Mouse (Mus musculus) liver, postnatal 0 days (tissue): ENCODE measurements around the gene Ipo4. TPM values are rescaled to one million over a fixed set of nuclear protein-coding genes. Genes with fewer than 3 reads are reported as not detected.

Experiments used
- ATAC-seq: fragments of 200-750 bp; cut with Nextera tagmentation; 2 replicates; pipeline ENCODE4 v1.8.0; 2017; ENCODE audit warnings: mild to moderate bottlenecking, moderate library complexity
- DNase-seq: peaks from one replicate; pipeline ENCODE4 v3.0.0-alpha.2; 2016
- H3K27ac ChIP-seq: fragments of 300-500 bp; sonication (generic); 2 replicates; pipeline ENCODE4 v1.5.1; 2014; ENCODE audit warnings: antibody characterized with exemption, moderate library complexity, mild to moderate bottlenecking, low read depth
- H3K27me3 ChIP-seq: fragments of 300-500 bp; sonication (generic); 2 replicates; pipeline ENCODE4 v1.6.1; 2014; ENCODE audit warnings: low read length, control low read depth, mixed read lengths; ENCODE audit not compliant: insufficient read depth
- H3K36me3 ChIP-seq: fragments of 300-500 bp; sonication (generic); replicated peaks from 2 replicates; pipeline ENCODE4 v1.6.1; 2014; ENCODE audit warnings: mild to moderate bottlenecking, control low read depth, low read length, moderate library complexity, mixed read lengths; ENCODE audit not compliant: insufficient read depth
- H3K4me1 ChIP-seq: fragments of 300-500 bp; sonication (generic); 2 replicates; pipeline ENCODE4 v1.6.1; 2014; ENCODE audit warnings: antibody characterized with exemption, mild to moderate bottlenecking, control low read depth; ENCODE audit not compliant: insufficient read depth
- H3K4me2 ChIP-seq: fragments of 300-500 bp; sonication (generic); 2 replicates; pipeline ENCODE4 v1.6.1; 2014; ENCODE audit warnings: low read depth, mild to moderate bottlenecking, low read length, moderate library complexity, mixed read lengths
- H3K4me3 ChIP-seq: fragments of 300-500 bp; sonication (generic); 2 replicates; pipeline ENCODE4 v1.5.1; 2014; ENCODE audit warnings: low read depth, low read length
- H3K9ac ChIP-seq: fragments of 300-500 bp; sonication (generic); replicated peaks from 2 replicates; pipeline ENCODE4 v1.6.1; 2014; ENCODE audit warnings: mild to moderate bottlenecking, moderate library complexity
- H3K9me3 ChIP-seq: fragments of 300-500 bp; sonication (generic); 2 replicates; pipeline ENCODE4 v1.6.1; 2016; ENCODE audit warnings: mild to moderate bottlenecking, control low read depth, low read length, mixed read lengths
- CTCF ChIP-seq: sonication (generic); IDR thresholded peaks from 2 replicates; pipeline ENCODE4 v1.5.1; 2016; ENCODE audit warnings: antibody characterized with exemption, low read depth
- EP300 ChIP-seq: IDR thresholded peaks from 2 replicates; pipeline ENCODE4 v1.6.1; 2016; ENCODE audit warnings: antibody characterized with exemption, low read depth, mild to moderate bottlenecking
- WGBS: fragments of 180-500 bp; shearing (Covaris S2); extraction: QIAGEN DNeasy Blood & Tissue Kit; methylation state at CpG from one replicate; pipeline ENCODE4 v1.1.7; 2014; ENCODE audit not compliant: insufficient replicate concordance; 5-methylcytosine and 5-hydroxymethylcytosine counted together
- polyA plus RNA-seq: library from polyadenylated mRNA; unstranded; fragments of >200 nt; fragmentation: Nextera tagmentation; extraction: Ambion mirVana; gene quantifications from 2 replicates; pipeline ENCODE4 v1.2.1, GENCODE M21; 2015

Ipo4 gene
- polyA plus RNA-seq, 1 experiment from 2014 or later: 16.6 TPM

DNA sequence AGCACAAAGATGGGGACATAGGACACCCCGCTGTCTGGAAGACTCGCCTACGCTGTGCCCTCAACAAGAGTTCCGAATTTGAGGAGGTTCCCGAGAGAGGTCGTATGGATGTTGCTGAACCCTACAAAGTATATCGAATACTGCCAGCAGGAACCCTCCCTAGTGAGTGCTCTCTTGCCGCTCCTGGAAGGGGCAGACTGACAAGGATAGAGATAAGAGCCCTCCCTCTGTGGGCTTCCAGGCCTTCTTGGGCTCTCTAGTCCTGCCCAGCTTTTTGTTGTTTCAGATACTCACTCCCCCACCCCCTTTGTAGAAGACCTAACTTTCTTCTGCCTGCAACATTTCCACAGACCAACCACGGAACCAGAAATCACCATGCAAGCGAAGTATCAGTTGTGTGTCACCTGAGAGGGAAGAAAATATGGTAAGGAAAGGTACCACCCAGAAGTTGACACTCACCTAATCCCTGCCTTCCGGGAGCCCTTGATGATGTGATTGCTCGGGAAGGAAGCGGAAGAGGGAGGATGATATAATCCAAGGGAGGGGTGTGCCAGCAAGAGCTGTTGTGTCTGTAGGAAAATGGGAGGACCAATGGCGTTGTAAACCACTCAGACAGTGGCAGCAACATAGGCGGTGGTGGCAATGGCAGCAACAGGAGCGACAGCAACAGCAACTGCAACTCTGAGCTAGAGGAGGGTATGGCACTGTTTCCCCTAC is 29.9 kb downstream of the Ipo4 start:
- Histone ChIP-seq H3K4me3 (peak overlapping the region; percentile 78), H3K4me2 (peak overlapping the region; percentile 75), H3K9ac (peak overlapping the region; percentile 96), H3K9me3 (no peaks in the 10 kb centered on the region), H3K4me1 (peaks cover 36% of the 10 kb centered on the region), H3K36me3 (peaks cover 81% of the 10 kb centered on the region), H3K27me3 (no peaks in the 10 kb centered on the region), H3K27ac (peak overlapping the region; percentile 44)
- WGBS: 74% methylated on average over 16 of the region's 16 CpGs
- ATAC-seq (no peak), DNase-seq (no peak)
- TF ChIP-seq CTCF: no peak
- no peak for TF ChIP-seq EP300

GRCm38 (mm10) chr14:55604823-55605222 is 30.9 kb downstream of the Ipo4 start:
- Histone ChIP-seq H3K36me3 (peaks cover 80% of the 10 kb centered on the region), H3K4me2 (peak overlapping the region; percentile 75), H3K4me3 (peak overlapping the region; percentile 78), H3K27me3 (no peaks in the 10 kb centered on the region), H3K9me3 (no peaks in the 10 kb centered on the region), H3K9ac (peak overlapping the region; percentile 96), H3K27ac (peak overlapping the region; percentile 99), H3K4me1 (peaks cover 36% of the 10 kb centered on the region)
- 83% methylated on average over 11 of the region's 11 CpGs for WGBS
- ATAC-seq (no peak), DNase-seq (no peak)
- TF ChIP-seq EP300 (no peak), CTCF (no peak)

DNA sequence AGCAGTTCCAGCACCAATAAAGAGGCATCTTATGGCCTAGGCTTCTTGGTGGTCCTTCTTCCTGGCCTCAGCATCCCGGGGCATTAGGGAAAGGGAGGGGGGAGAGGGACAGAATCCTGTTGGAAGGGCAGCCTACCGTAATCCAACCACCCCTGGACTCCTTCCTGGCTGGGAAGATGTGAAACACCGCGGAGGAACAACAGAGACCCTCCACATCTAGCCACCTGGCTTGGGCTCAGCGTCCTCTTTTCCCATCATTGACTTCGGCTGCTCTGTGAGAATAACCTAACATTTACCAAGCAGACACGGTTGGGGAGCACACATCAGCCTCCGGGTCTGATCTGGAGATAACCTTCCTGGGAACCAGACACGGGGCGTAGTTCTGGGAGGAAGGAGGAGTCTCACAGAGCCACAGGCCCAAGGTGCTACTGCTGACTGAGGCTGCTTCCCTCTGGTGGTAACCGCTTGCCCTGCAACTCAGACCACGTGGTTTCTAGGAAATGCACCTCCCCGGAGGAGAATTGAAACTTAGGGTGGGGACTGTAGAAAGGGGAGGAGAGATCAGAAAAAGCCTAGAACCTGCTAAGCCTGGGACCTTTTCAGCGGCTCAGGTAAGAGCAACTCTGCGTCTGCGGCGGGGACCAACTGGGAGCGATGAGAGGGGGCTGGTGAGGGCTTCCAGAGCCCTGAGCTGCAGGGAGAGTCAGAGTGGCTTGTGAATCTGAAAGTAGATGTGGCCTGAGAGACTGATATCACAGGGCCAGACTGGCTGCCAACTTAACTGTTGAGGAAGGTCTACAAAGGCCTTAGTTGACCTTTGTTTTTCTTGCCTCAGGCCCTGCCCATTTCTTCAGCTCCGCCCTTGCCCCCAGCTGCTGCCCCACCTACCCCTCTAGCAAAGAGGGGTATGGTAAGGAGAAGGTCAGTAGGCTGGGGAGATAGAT is 31.9 kb downstream of the Ipo4 start:
- peaks cover 36% of the 10 kb centered on the region for H3K4me1 ChIP-seq
- peaks cover 80% of the 10 kb centered on the region for H3K36me3 ChIP-seq
- peak; percentile 88; the same call in 1 of the 2 replicates for TF ChIP-seq EP300
- peak; percentile 99 for TF ChIP-seq CTCF
- peak overlapping the region; percentile 75 for H3K4me2 ChIP-seq
- H3K9me3 ChIP-seq: no peaks in the 10 kb centered on the region
- WGBS: 8% methylated on average over 19 of the region's 19 CpGs
- H3K27ac ChIP-seq: peak overlapping the region; percentile 99
- H3K9ac ChIP-seq: peak overlapping the region; percentile 96
- peak; percentile 96 for ATAC-seq
- H3K4me3 ChIP-seq: peak overlapping the region; percentile 78
- H3K27me3 ChIP-seq: no peaks in the 10 kb centered on the region
- peak; percentile 95 for DNase-seq

GRCm38 (mm10) chr14:55603271-55603632 is 32.5 kb downstream of the Ipo4 start, which contains the start of gene Irf9:
Irf9 (plus strand) TSS chr14:55603571.
- Histone ChIP-seq H3K9ac (peak within 1 kb of the TSS; percentile 96), H3K36me3 (peaks cover 80% of the 10 kb centered on the region), H3K27ac (peak within 1 kb of the TSS; percentile 99), H3K9me3 (no peaks in the 10 kb centered on the region), H3K27me3 (no peaks in the 10 kb centered on the region), H3K4me1 (peaks cover 36% of the 10 kb centered on the region), H3K4me3 (peak within 1 kb of the TSS; percentile 78), H3K4me2 (peak within 1 kb of the TSS; percentile 75)
- TF ChIP-seq EP300 (no peak), CTCF (no peak)
- DNase-seq (no peak), ATAC-seq (no peak)
- WGBS: 67% methylated on average over 7 of the region's 7 CpGs

GRCm38 (mm10) chr14:55598521-55599390 is 37.0 kb downstream of the Ipo4 start:
- no peaks in the 10 kb centered on the region for H3K27me3 ChIP-seq
- TF ChIP-seq EP300 (no peak), CTCF (no peak)
- no peak overlapping the region for H3K4me2 ChIP-seq
- H3K36me3 ChIP-seq: peaks cover 87% of the 10 kb centered on the region
- no peak for ATAC-seq
- H3K9ac ChIP-seq: no peak overlapping the region
- no peak overlapping the region for H3K27ac ChIP-seq
- peaks cover 13% of the 10 kb centered on the region; the same call in 1 of the 2 replicates for H3K4me1 ChIP-seq
- H3K9me3 ChIP-seq: no peaks in the 10 kb centered on the region
- no peak overlapping the region for H3K4me3 ChIP-seq
- no peak for DNase-seq
- WGBS: 92% methylated on average over 21 of the region's 21 CpGs
